Mouse (Mus musculus) MEL (cell line): ENCODE data around the gene Gm26602. TPM values are rescaled to one million over a fixed set of nuclear protein-coding genes. Genes with fewer than 3 reads are reported as not detected.
"Not testable (repeated sequence)": the region's sequence is repeated elsewhere in the genome, so short reads cannot be mapped to it uniquely, and the experiment has no call there.

Source experiments
- DNase-seq: peaks from one replicate; pipeline ENCODE4 v3.0.0; 2011; ENCODE audit warnings: low read depth, low spot score
- H3K27ac ChIP-seq: 2 replicates; pipeline ENCODE4 v1.5.1; 2012; ENCODE audit warnings: low read depth, mild to moderate bottlenecking, control low read depth, low read length, moderate library complexity; ENCODE audit not compliant: control insufficient read depth
- H3K27me3 ChIP-seq, 2 experiments: fragments of 150-350 bp in 1 of 2; sonication (generic) in 1 of 2; 2 replicates each; pipeline ENCODE4 v1.6.1; 2012; ENCODE audit warnings: low read length in 2 of 2, mild to moderate bottlenecking in 2 of 2, improper control_type of control experiment in 1 of 2, moderate library complexity in 1 of 2; ENCODE audit not compliant: insufficient read depth in 2 of 2, control insufficient read depth in 1 of 2
- H3K36me3 ChIP-seq, 2 experiments: 2 replicates each; pipeline ENCODE4 v1.6.1; 2012 to 2014; ENCODE audit warnings: low read length in 2 of 2, improper control_type of control experiment in 1 of 2, inconsistent platforms in 1 of 2, mild to moderate bottlenecking in 1 of 2; ENCODE audit not compliant: insufficient read depth in 2 of 2, control insufficient read depth in 1 of 2
- H3K4me1 ChIP-seq, 2 experiments: fragments of 150-350 bp in 1 of 2; sonication (generic) in 1 of 2; 2 replicates each; pipeline ENCODE4 v1.6.1; 2012; ENCODE audit warnings: low read length in 2 of 2, improper control_type of control experiment in 1 of 2, mild to moderate bottlenecking in 1 of 2; ENCODE audit not compliant: insufficient read depth in 2 of 2, control insufficient read depth in 1 of 2
- H3K4me3 ChIP-seq, 2 experiments: fragments of 150-350 bp in 1 of 2; sonication (generic) in 1 of 2; 2 replicates each; pipeline ENCODE4 v1.5.1; 2012; ENCODE audit warnings: low read depth in 2 of 2, low read length in 2 of 2, mild to moderate bottlenecking in 2 of 2, moderate library complexity in 2 of 2, control low read depth in 1 of 2, improper control_type of control experiment in 1 of 2; ENCODE audit not compliant: control insufficient read depth in 1 of 2, insufficient read depth in 1 of 2
- H3K79me2 ChIP-seq: 2 replicates; pipeline ENCODE4 v1.6.1; 2012; ENCODE audit warnings: mild to moderate bottlenecking, low read length, moderate library complexity; ENCODE audit not compliant: control insufficient read depth, poor library complexity, insufficient read depth
- H3K9ac ChIP-seq: 2 replicates; pipeline ENCODE4 v1.6.1; 2012; ENCODE audit warnings: low read depth, mild to moderate bottlenecking, control low read depth, low read length, moderate library complexity; ENCODE audit not compliant: control insufficient read depth, poor library complexity, severe bottlenecking
- H3K9me3 ChIP-seq: fragments of 150-350 bp; sonication (generic); replicated peaks from 2 replicates; pipeline ENCODE4 v1.6.1; 2012; ENCODE audit warnings: mild to moderate bottlenecking, low read length, improper control_type of control experiment, moderate library complexity; ENCODE audit not compliant: insufficient read depth
- CHD1 ChIP-seq: IDR thresholded peaks from 2 replicates; pipeline ENCODE4 v1.6.1; 2012; ENCODE audit warnings: low read depth, mild to moderate bottlenecking, inconsistent platforms, low read length, improper control_type of control experiment
- CTCF ChIP-seq, 3 experiments: IDR thresholded peaks in 2 of 3; conservative IDR thresholded peaks in 1 of 3; 2 replicates each; pipeline ENCODE4 v1.5.1; 2011 to 2012; ENCODE audit warnings: low read length in 3 of 3, low read depth in 2 of 3, mild to moderate bottlenecking in 2 of 3, improper control_type of control experiment in 1 of 3, inconsistent platforms in 1 of 3, mixed read lengths in 1 of 3, moderate library complexity in 1 of 3; ENCODE audit not compliant: control insufficient read depth in 1 of 3, insufficient read depth in 1 of 3, poor library complexity in 1 of 3, severe bottlenecking in 1 of 3
- EP300 ChIP-seq, 2 experiments: IDR thresholded peaks; 2 replicates each; pipeline ENCODE4 v1.6.1; 2011; ENCODE audit warnings: improper control_type of control experiment in 2 of 2, low read length in 2 of 2, low read depth in 1 of 2, mild to moderate bottlenecking in 1 of 2
- GABPA ChIP-seq: IDR thresholded peaks from 2 replicates; pipeline ENCODE4 v1.6.1; 2012; ENCODE audit warnings: low read depth, mild to moderate bottlenecking, inconsistent platforms, low read length, improper control_type of control experiment, moderate library complexity
- JUND ChIP-seq: IDR thresholded peaks from 2 replicates; pipeline ENCODE4 v1.6.1; 2011; ENCODE audit warnings: low read depth, mild to moderate bottlenecking, improper control_type of control experiment, low read length
- KAT2A ChIP-seq: conservative IDR thresholded peaks from 2 replicates; pipeline ENCODE4 v1.6.1; 2012; ENCODE audit warnings: low read depth, low read length, improper control_type of control experiment, inconsistent platforms
- MAX ChIP-seq: IDR thresholded peaks from 2 replicates; pipeline ENCODE4 v1.6.1; 2011; ENCODE audit warnings: low read length, improper control_type of control experiment
- MYB ChIP-seq: IDR thresholded peaks from 2 replicates; pipeline ENCODE4 v1.6.1; 2011; ENCODE audit warnings: mild to moderate bottlenecking, low read depth, low read length, improper control_type of control experiment
- NELFE ChIP-seq: IDR thresholded peaks from 2 replicates; pipeline ENCODE4 v1.6.1; 2011; ENCODE audit warnings: low read depth, low read length, improper control_type of control experiment
- NRF1 ChIP-seq: IDR thresholded peaks from 2 replicates; pipeline ENCODE4 v1.6.1; 2014; ENCODE audit warnings: low read depth, mild to moderate bottlenecking, inconsistent platforms, low read length, improper control_type of control experiment, moderate library complexity; ENCODE audit not compliant: poor library complexity, insufficient read depth, severe bottlenecking
- POLR2AphosphoS2 ChIP-seq: IDR thresholded peaks from 2 replicates; pipeline ENCODE4 v1.6.1; 2011; ENCODE audit warnings: low read length, improper control_type of control experiment
- SIN3A ChIP-seq: IDR thresholded peaks from 2 replicates; pipeline ENCODE4 v1.6.1; 2012; ENCODE audit warnings: low read length, improper control_type of control experiment, inconsistent platforms
- TAL1 ChIP-seq: IDR thresholded peaks from 2 replicates; pipeline ENCODE4 v1.6.1; 2012; ENCODE audit warnings: mild to moderate bottlenecking, inconsistent platforms, low read length, moderate library complexity, mixed read lengths
- TBP ChIP-seq: IDR thresholded peaks from 2 replicates; pipeline ENCODE4 v1.8.0; 2011; ENCODE audit warnings: low read depth, low read length, improper control_type of control experiment
- TCF12 ChIP-seq: IDR thresholded peaks from 2 replicates; pipeline ENCODE4 v1.6.1; 2014; ENCODE audit warnings: low read depth, mild to moderate bottlenecking, inconsistent platforms, low read length, improper control_type of control experiment, moderate library complexity
- UBTF ChIP-seq: IDR thresholded peaks from 2 replicates; pipeline ENCODE4 v1.6.1; 2012; ENCODE audit warnings: low read depth, mild to moderate bottlenecking, inconsistent platforms, low read length, improper control_type of control experiment, moderate library complexity, borderline replicate concordance; ENCODE audit not compliant: insufficient read depth
- ZC3H11A ChIP-seq: IDR thresholded peaks from 2 replicates; pipeline ENCODE4 v1.6.1; 2012; ENCODE audit warnings: low read depth, mild to moderate bottlenecking, inconsistent platforms, low read length, improper control_type of control experiment
- ZKSCAN1 ChIP-seq: IDR thresholded peaks from 2 replicates; pipeline ENCODE4 v1.6.1; 2012; ENCODE audit warnings: low read depth, mild to moderate bottlenecking, inconsistent platforms, low read length, improper control_type of control experiment, moderate library complexity
- ZMIZ1 ChIP-seq: IDR thresholded peaks from 2 replicates; pipeline ENCODE4 v1.6.1; 2012; ENCODE audit warnings: low read depth, mild to moderate bottlenecking, inconsistent platforms, low read length, improper control_type of control experiment, moderate library complexity
- polyA plus RNA-seq, 2 experiments: library from polyadenylated mRNA; stranded (reverse) in 1 of 2; unstranded in 1 of 2; fragments of >175 nt in 1 of 2; fragments of >200 nt in 1 of 2; gene quantifications; 2 replicates each; pipeline versions ENCODE4 v1.2.1 to v1.2.4; 2012; ENCODE audit warnings: low replicate concordance in 2 of 2, low read depth in 1 of 2; ENCODE audit not compliant: insufficient read length in 2 of 2, insufficient read depth in 1 of 2, missing spikeins in 1 of 2
- total RNA-seq: library from RNA; depleted of rRNA; stranded (reverse); fragments of 300-350 nt; gene quantifications from 2 replicates; pipeline ENCODE4 v1.2.3, GENCODE M21; 2012

Gene Gm26602
- total and polyA plus RNA-seq, 3 experiments, result 4.5 to 10.2 TPM; not detected in 1

DNA sequence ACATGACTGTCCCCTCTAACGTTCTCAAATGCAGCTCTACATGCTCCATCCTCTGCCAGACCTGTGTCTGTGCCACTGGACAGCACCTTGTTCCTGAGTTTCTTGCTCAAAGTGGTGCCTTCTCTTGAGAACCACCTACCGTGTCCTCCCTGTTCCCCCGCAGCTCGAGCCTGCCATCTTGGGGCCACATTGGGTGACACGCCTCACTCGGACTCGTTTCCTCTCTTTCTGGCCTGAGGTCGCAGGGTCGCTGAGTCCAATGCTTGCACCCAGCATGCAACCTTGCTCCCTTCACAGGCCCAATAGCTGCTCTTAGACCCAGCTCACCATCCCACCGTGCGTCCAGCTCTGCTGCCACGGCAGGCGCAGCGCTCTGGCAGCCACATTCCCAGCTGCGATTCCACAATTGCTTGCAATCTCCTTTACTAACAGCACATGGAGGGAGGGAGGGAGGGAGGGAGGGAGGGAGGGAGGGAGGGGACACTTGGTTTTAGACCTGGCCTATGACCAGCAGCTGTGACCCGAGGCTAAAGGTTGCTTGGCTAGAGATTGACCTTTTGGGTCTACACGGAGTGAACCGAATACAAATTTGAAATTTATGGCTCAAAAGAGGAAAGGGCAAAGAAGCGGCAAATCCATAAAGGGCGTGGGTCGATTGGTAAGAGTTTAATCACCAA is 47.6 kb downstream of the Gm26602 start (continued):
- no peak for TF ChIP-seq MAX
- no peak for TF ChIP-seq NRF1
- TF ChIP-seq TCF12, result no peak
- TF ChIP-seq ZC3H11A, result peak; percentile 81
- no peak for TF ChIP-seq KAT2A
- no peak for TF ChIP-seq ZMIZ1
- TF ChIP-seq POLR2AphosphoS2, result no peak
- no peak for TF ChIP-seq TBP
- TF ChIP-seq EP300 (IDR thresholded peaks at IDR 0.05; ENCODE audit: low read depth in 1 of 2, low read length in 2 of 2), result no peak
- no peak for TF ChIP-seq UBTF
- no peak for TF ChIP-seq MYB
- no peak for TF ChIP-seq ZKSCAN1
- TF ChIP-seq GABPA, result no peak
- no peak for TF ChIP-seq CHD1
- no peak for TF ChIP-seq TAL1
- TF ChIP-seq CTCF (IDR thresholded peaks at IDR 0.05 in 2 of 3, conservative IDR thresholded peaks at IDR 0.05 in 1 of 3; ENCODE audit: control insufficient read depth in 1 of 3, insufficient read depth in 1 of 3, low read depth in 2 of 3, low read length in 3 of 3, poor library complexity in 1 of 3, severe bottlenecking in 1 of 3), result peak; percentile 89 to 96 (median 95)
- TF ChIP-seq JUND, result no peak
- TF ChIP-seq SIN3A, result peak; percentile 43; the same call in 1 of the 2 replicates
- TF ChIP-seq NELFE, result no peak

DNA sequence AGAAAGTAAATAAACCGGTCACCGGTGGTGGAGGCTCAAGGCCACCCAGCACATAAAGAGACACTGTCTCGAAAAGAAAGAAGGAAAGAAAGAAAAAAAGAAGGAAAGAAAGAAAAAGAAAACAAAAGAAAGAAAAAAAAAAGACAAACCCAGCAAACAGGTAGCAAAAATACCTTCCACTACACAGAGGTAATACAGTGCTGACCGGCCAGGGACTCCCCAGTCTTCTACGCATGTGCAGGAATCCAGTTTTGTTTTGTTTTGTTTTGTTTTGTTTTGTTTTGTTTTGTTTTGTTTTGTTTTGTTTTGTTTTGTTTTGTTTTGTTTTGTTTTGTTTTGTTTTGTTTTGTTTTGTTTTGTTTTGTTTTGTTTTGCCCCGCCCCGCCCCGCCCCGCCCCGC is 48.8 kb downstream of the Gm26602 start:
- H3K27ac ChIP-seq, H3K9me3 ChIP-seq, H3K27me3 ChIP-seq, H3K36me3 ChIP-seq: not testable (repeated sequence)
- Histone ChIP-seq H3K79me2 (peaks cover 11% of the 10 kb centered on the region), H3K4me3 (peak overlapping the region; percentile 38 to 66), H3K4me1 (peaks cover 0 to 12% of the 10 kb centered on the region in 2 experiments; a peak in 3 of 4 replicates), H3K9ac (peak overlapping the region; percentile 6; the same call in 1 of the 2 replicates)
- DNase-seq, result peak; percentile 49
